Mouse (Mus musculus): ENCODE data around the gene Vstm2l.
A peak's percentile ranks its signal among the peaks of the same experiment; 100 is the strongest.

The Vstm2l gene

GRCm38 (mm10) chr2:157935444-157936171 is 21.2 kb downstream of the Vstm2l start:
- DNase-seq: no peak

- DNase-seq: no peak
Observed at GRCm38 (mm10) chr2:157936676-157937075, 22.2 kb downstream of the Vstm2l start.

DNA sequence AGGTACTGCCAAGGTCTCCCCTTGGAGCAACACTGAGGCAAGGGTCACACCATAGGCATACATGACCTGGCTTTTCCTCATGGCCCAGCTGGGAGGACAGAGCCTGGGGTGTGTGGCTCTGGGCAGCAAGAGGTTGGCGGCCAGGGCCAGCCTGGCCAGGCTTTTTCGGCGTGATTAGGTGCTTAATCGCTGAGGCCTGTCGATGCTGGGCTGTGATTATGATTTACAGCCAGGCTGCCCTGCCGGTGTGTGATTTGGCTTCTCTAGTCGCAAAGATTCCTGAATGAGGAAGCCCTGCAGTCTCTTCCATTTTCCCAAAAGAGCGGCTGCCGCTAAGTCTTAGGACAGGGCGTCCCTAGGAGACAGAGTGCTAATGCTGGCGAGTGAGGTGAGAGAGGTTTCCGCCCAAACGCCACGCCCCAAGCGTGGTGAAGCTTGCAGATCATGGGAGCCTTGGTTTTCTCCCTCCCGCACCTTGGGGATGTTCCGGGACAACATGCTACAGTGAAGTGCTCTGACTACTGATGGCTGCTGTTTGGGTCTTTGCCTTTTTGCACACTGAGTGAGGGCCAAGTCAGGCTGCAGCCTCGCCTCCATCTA is 26.2 kb downstream of the Vstm2l start:
- no peak for DNase-seq

- peak; percentile 70 for DNase-seq
Observed at GRCm38 (mm10) chr2:157943514-157944155, 29.2 kb downstream of the Vstm2l start.

GRCm38 (mm10) chr2:157944156-157944893 is 29.9 kb downstream of the Vstm2l start:
- DNase-seq: peak; percentile 61

- DNase-seq: no peak
Observed at GRCm38 (mm10) chr2:157953978-157954377, 39.5 kb downstream of the Vstm2l start.

GRCm38 (mm10) chr2:157957707-157958108 is 43.3 kb downstream of the Vstm2l start:
- DNase-seq: peak; percentile 52

GRCm38 (mm10) chr2:157967856-157968255 is 53.4 kb downstream of the Vstm2l start:
- no peak for DNase-seq

DNA sequence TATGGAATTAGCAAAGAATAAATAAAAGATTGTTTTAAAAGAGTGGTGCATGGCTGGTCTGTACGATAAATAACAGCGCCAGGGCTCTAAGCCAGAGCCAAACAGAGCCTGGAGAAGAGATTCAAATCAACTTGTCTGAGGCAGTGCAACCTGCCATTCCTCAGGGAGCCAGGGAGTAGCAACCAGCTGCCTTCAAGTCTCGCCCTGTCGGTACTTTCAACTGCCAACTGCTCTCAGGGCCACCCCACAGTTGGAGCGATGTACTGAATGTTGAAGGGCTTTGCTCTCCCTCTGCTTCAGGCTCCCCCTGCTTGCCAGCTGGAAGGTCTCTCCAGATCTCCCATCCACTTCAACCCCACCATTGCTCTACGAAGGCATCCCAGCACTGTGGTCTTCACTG is 55.7 kb downstream of the Vstm2l start:
- no peak for DNase-seq

DNA sequence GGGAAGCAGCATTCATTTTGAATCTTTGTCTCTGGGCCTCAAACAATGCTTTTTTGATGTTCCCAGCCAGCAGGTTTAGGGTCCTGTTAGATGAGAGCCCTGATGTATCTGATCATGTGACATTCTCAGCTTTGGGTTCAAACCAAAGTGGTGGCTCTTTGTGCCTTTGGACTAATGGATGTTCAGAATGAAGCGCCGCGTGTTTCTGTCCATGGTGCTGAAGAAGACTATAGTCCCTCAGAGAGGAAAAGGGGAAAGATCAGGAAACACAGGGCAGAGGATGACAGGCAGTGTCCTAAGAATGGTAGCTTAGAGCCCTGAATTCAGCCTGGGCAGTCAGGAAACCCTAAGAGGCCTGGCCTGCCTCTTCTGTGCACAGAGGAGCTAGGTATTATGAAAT is 56.2 kb downstream of the Vstm2l start:
- peak; percentile 50 for DNase-seq

GRCm38 (mm10) chr2:157974604-157975501 is 60.4 kb downstream of the Vstm2l start:
- no peak for DNase-seq

- no peak for DNase-seq
Observed at GRCm38 (mm10) chr2:157975595-157975994, 61.1 kb downstream of the Vstm2l start.

DNA sequence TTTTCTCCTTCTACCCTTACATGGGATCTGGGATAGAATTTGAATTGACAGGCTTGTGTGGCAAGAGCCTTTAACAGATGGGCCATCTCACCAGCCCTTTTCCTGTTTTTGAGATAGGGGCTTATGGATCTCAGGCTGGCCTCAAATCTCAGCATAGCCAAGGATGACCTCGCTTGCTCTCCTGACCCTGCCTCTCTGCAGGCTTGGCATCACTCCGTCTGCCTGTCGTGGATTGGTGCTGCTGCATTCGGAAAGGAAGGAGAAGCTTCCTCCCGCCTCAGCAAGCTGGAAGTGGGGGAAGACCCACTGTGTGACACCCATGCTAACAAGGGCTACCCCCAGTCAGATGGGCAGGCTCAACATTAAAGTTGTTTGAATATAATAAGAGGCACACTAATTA is 64.8 kb downstream of the Vstm2l start:
- DNase-seq: no peak

- DNase-seq: no peak
Observed at GRCm38 (mm10) chr2:157982727-157983126, 68.3 kb downstream of the Vstm2l start.

DNA sequence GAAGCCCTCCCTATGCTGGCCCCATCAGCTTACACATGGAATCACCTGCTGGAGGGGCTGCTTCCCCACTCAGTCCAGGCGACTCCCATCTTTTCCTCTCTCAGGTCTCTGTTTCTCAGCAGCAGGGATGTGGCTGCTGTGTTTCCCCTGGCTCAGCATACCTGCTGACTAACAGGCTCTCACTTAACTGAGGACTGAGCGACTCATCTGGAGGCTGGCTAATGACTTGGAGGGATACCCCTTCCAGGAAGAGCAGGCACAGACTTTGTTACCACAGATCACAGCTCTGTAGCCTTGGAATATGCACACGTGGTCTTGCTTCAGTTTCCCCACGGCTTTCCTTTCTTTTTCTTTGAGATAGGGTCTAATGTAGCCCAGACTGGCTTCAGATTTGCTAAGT is 68.8 kb downstream of the Vstm2l start:
- no peak for DNase-seq

DNA sequence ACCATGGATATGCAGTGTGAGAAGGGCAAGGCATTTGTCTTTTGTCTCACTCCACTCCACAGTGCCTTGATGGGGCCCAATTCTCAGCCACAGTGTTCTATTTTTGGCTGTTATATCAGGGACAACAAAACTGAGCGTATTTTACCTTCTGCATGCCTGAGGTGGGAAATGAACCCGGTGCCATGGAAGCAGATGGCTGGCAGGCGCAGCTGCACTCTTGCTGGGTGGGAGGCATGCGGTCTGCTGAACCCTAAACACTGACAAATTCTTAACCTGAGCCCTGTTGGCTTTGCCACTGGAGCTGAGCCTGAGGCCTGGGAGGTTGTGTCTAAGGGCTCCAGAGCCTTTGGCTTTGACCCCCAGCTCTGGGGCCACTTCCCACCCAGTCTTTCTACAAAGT is 71.2 kb downstream of the Vstm2l start:
- DNase-seq: no peak

GRCm38 (mm10) chr2:157986235-157986634 is 71.8 kb downstream of the Vstm2l start:
- DNase-seq: no peak

- DNase-seq: no peak
Observed at GRCm38 (mm10) chr2:157988416-157989190, 74.2 kb downstream of the Vstm2l start.

GRCm38 (mm10) chr2:157989946-157990345 is 75.5 kb downstream of the Vstm2l start:
- peak; percentile 30 for DNase-seq

GRCm38 (mm10) chr2:157991026-157991425 is 76.6 kb downstream of the Vstm2l start:
- no peak for DNase-seq

- DNase-seq: peak; percentile 75
Observed at GRCm38 (mm10) chr2:157992501-157992900, 78.0 kb downstream of the Vstm2l start.

Data from kidney, adult 9 months (tissue).